Mouse (Mus musculus): ENCODE results near the gene Pdpr.
"Not testable (repeated sequence)": the region's sequence is repeated elsewhere in the genome, so short reads cannot be mapped to it uniquely, and the experiment has no call there.

Gene Pdpr

DNA sequence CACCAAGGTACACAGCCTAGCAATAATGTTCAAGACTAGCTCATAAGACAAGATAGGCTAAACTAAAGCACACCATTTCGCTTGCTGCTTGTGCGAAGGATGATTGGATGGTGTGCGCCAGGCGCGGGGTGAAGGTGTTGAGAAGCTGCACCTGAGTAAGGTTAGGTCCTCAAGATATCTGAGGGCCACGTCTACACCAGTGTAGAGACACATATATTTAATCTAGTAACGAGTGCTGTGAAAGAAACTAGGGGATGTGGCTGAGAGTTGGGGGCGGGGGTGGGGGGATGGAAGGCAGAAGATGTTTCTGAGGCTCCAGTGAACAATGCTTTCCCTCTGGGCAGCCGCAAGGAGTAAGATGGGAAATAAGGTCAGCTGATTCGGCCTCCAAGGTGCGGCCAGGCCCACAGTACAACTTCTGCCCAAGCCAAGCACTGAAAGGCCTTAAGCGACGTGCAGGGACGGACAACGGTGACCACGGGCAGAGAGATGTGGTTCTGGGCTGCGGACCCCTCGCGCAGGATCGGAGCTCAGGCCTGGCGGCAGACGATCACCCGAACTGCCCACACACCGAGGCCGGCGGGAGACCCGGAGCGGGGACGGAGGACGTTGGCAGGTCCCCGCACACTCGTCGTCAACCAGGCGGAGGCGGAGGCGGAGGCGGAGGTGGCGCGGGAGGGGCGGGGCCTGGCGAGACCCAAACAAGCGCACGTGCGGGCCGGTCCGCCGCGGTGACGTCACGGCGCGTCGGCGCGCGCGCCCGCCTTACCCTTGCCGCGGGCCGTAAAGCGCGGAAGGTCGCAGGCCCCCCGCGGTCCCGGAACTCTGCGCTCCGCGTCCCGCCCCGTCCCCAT, at the start of gene Pdpr:
Gene Pdpr (plus strand): TSS at position 766 of the 854 bp plus-strand sequence.
- DNase-seq (ENCODE audit: low read depth in 2 of 2, low spot score in 2 of 2), result peak; percentile 88 to 92

DNA sequence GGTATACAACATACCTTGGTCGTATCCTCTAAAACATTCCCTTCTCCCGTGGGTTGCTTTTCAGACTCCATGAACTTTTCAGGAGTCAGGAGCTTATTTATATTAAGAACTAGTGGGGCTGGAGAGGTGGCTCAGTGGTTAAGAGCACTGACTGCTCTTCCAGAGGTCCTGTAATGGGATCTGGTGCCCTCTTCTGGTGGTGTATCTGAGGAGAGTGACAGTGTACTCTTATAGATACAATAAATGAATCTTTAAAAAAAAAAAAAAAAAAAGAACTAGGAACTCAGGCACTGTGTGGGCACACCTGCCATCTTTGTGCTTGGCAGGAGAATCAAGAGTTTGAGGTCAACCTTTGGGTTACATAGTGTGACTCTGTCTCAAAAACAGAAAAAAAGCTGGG, 45.7 kb upstream of the Pdpr start:
- no peak for DNase-seq (ENCODE audit: low read depth in 2 of 2, low spot score in 2 of 2)

DNA sequence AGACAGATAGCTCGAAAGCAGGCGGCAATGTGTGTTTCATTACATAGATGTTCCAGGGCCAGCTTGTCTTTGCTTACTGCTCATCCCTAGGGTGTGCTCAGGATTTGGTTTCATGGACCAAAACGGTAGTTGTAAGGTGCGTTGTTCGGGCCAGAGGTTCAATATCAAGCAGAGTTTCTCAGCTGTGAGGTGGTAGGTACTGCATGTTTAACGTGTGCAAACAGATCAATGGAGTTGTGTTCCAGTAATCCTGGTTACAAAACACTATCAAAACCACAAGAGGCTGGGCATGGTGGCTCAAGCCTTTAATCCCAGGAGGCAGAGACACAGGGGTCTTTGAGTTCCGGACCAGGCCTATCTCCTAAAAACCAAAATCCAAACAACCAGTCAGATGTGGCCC, 45.3 kb upstream of the Pdpr start:
- DNase-seq (ENCODE audit: low read depth in 2 of 2, low spot score in 2 of 2), result no peak

DNA sequence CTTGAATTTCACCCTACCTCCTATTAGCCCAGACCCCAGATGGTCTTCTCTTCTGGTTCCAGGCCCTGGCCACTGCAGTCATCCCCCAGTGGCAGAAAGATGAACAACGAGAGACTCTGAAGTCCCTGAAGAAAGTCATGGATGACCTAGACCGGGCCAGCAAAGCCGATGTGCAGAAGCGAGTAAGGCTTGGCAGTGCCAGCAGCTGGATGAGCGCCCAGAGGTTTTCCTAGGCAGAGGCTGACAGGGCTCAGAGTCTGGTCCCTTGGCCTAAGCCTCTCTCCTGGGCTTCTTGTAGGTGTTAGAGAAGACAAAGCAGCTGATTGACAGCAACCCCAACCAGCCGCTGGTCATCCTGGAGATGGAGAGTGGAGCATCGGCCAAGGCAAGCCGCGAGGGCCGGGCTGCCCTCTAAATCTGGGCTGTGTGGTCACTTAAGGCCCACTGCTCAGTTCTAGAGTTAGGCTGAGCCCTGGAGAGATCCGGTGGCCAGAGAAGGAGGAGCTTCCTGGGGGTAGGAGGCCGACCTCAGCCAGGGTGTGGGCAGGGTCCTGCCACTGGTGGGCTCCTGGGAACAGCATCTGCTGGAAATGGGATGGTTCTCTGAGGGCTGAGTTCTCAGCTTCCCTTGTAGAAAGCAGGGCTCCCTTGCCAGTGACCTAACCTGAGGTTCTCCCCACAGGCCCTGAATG, 40.5 kb upstream of the Pdpr start:
- no peak for DNase-seq (ENCODE audit: low read depth in 2 of 2, low spot score in 2 of 2)

DNA sequence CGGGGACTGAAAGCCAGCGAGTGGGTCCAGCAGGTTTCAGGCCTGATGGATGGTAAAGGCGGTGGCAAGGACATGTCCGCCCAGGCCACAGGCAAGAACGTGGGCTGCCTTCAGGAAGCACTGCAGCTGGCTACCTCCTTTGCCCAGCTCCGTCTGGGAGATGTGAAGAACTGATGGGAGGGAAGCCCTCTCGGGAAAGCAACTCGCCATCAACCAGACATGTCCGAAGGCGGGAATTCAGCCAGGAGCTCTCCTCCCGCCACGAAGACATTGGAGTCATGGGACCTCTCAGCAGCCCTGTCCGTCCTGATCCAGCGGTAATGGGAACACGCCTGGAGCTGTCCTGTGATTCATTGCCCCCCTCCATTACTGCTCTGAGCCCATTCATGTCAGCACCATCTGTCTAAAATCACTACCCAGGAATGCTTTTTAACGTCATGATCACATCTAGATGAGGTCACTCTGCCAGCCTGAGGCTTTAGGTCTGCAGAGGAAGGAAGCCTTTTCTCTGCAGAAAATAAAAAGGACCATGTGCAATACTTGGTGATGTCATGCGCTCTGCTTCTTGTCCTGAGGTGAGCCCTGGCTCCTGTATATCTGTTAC, 39.3 kb upstream of the Pdpr start:
- no peak for DNase-seq (ENCODE audit: low read depth in 2 of 2, low spot score in 2 of 2)

DNA sequence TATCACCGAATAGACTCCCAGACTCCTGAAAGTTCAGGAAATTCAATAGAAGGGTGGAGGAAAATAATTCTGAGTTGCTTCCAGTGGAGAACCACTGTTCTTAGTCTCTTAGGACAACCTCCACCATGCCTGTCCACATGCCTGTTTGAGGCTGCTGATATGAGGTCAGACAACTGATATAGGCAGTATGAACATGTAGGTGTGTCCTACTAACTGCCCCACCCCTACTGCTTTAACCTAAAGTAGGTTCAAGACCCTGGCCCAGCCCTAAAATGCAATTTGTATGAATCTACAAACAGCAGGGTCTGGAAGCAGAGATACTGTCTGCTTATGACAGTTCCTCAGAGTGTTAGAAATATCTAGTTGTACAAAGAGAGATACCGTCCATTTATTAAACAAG, 38.8 kb upstream of the Pdpr start:
- no peak for DNase-seq (ENCODE audit: low read depth in 2 of 2, low spot score in 2 of 2)

GRCm38 (mm10) chr8:111056158-111056663, 38.2 kb upstream of the Pdpr start, which contains the start of gene Exosc6:
Exosc6 (plus strand) TSS chr8:111056339.
- peak; percentile 86 for DNase-seq (ENCODE audit: low read depth in 2 of 2, low spot score in 2 of 2)

- DNase-seq (ENCODE audit: low read depth in 2 of 2, low spot score in 2 of 2), result no peak
Measured at GRCm38 (mm10) chr8:111056691-111057293, 37.6 kb upstream of the Pdpr start.

GRCm38 (mm10) chr8:111058946-111059572, 35.4 kb upstream of the Pdpr start:
- DNase-seq (ENCODE audit: low read depth in 2 of 2, low spot score in 2 of 2), result no peak

- DNase-seq (ENCODE audit: low read depth in 2 of 2, low spot score in 2 of 2), result no peak
Measured at GRCm38 (mm10) chr8:111061688-111062071, 32.8 kb upstream of the Pdpr start.

- DNase-seq (ENCODE audit: low read depth in 2 of 2, low spot score in 2 of 2), result peak; percentile 82 to 85
Measured at GRCm38 (mm10) chr8:111062072-111062757, 32.2 kb upstream of the Pdpr start.

- DNase-seq (ENCODE audit: low read depth in 2 of 2, low spot score in 2 of 2), result no peak
Measured at GRCm38 (mm10) chr8:111062893-111063292, 31.5 kb upstream of the Pdpr start.

DNA sequence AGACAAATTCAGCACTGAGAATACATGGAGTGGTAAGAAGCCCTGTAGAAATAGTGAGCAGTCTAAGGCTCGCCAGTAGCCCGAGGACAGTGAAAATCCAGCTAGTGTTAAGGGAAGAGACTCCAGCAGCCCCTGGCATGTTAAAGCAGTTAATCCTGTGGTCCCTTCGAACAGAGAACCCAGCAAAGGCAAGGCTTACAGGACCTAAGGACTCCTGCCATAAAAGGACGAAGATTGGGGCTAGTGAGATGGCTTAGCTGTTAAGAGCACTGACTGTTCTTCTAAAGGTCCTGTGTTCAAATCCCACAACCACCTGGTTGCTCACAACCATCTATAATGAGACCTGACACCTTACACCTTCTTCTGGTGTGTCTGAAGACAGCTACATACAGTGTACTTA, 28.1 kb upstream of the Pdpr start:
- no peak for DNase-seq (ENCODE audit: low read depth in 2 of 2, low spot score in 2 of 2)

DNA sequence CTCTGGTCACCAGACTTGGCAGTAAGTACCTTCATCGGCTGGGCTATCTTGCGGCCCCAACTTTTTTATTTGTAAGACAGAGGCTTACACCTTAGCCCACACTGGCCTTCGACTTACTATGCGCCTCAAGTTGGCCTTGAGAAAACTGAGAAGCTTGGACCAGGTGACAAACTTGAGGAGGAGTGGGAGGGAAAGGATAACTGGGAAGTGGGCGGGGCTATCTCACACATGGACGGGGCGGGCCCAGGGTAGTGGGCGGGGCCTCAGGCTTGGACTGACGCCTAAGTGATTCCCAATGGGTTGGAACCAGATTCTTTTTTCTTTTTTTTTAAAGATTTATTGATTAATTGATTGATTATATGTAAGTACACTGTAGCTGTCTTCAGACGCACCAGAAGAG, 27.0 kb upstream of the Pdpr start:
- DNase-seq (ENCODE audit: low read depth in 2 of 2, low spot score in 2 of 2), result no peak

DNA sequence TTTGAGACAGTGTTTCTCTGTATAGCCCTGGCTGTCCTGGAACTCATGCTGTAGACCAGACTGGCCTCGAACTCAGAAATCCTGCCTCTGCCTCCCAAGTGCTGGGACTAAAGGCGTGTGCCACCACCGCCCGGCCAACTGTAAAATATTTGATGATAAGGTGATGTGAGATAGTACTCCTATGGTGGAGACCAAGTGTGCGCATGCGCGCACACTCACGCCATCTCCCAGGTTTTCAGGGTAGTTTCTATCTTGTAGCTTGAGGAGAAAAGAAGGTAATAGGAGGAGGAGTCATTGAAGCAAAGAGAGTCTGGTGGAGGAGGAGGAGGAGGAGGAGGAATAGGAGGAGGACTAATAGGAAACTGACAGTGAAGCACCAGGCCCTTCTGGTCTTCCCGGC, 25.8 kb upstream of the Pdpr start:
- not testable (repeated sequence) for DNase-seq (ENCODE audit: low read depth in 2 of 2, low spot score in 2 of 2)

DNA sequence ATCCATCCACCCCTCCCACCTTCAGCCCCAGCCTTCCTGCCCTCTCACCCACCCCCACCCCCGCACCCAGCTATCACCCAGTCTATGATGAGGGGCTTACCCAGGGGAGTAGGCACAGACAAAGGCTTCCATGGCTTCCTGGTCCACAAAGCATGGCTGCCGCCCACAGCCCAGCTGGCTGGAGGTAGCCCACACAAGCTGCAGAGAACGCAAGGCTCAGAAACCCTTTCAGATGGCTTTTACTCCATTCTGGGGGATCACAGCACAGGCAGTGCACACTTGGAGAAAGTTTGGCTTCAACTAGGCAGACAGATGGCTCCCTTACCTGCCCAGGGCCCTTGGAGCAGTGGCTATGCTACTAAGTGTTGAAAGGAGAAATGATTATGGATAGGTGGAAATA, 18.5 kb upstream of the Pdpr start:
- DNase-seq (ENCODE audit: low read depth in 2 of 2, low spot score in 2 of 2), result no peak

GRCm38 (mm10) chr8:111079461-111079860, 15.0 kb upstream of the Pdpr start:
- no peak for DNase-seq (ENCODE audit: low read depth in 2 of 2, low spot score in 2 of 2)

- DNase-seq (ENCODE audit: low read depth in 2 of 2, low spot score in 2 of 2), result no peak
Measured at GRCm38 (mm10) chr8:111079861-111080271, 14.6 kb upstream of the Pdpr start.

DNA sequence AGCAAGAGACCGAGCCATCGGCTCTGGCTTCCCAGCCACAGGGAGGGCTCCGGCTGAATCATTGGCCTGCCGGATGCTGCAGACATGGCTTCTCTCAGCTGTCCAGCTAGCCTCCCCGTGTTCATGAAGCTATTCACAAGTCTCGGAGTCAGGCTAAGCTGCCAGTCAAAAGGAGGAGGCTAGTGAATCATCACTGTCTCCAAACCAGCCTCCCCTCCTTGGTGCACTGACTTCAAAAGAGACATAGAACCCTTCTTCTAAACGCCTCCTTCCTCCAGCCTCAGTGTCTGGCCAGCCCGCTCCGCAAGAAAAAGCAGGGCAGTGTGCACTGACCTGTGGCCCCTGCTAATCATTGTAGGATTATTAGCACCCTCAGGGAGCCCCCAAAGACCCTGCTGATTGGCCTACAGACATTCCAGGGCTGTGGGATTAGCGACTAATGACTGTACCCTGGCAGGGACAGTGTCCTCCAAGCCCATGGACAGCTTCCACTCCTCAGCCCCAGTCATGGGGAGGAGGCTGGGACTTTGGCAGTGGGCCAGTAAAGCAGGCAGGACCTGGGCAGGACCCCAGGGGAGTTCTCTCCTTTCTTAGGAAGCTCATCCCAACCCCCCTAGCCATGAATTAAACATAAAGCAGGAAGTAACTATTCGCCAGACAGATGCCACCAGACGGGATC, 12.7 kb upstream of the Pdpr start:
- no peak for DNase-seq (ENCODE audit: low read depth in 2 of 2, low spot score in 2 of 2)

- DNase-seq (ENCODE audit: low read depth in 2 of 2, low spot score in 2 of 2), result not testable (repeated sequence)
Measured at GRCm38 (mm10) chr8:111083936-111084335, 10.5 kb upstream of the Pdpr start.
